Mouse (Mus musculus) ES-E14 (cell line): ENCODE results near the gene Sipa1l2. TPM values are rescaled to one million over a fixed set of nuclear protein-coding genes. Genes with fewer than 3 reads are reported as not detected.

ENCODE experiments used
- DNase-seq: peaks from one replicate; pipeline ENCODE4 v3.0.0-alpha.2; 2013; ENCODE audit warnings: low read depth, low spot score
- H3K27ac ChIP-seq: 2 replicates; pipeline ENCODE4 v1.5.1; 2012; ENCODE audit warnings: low read depth, mild to moderate bottlenecking, low read length, moderate library complexity, mixed read lengths; ENCODE audit not compliant: poor library complexity, insufficient read depth, severe bottlenecking
- H3K36me3 ChIP-seq: 2 replicates; pipeline ENCODE4 v1.6.1; 2012; ENCODE audit warnings: mild to moderate bottlenecking, low read length, moderate library complexity, mixed read lengths; ENCODE audit not compliant: control insufficient read depth, poor library complexity, insufficient read depth, severe bottlenecking
- H3K4me1 ChIP-seq, 2 experiments: fragments of 150-350 bp in 1 of 2; sonication (generic) in 1 of 2; 2 replicates each; pipeline ENCODE4 v1.6.1; 2012; ENCODE audit warnings: low read length in 2 of 2, mild to moderate bottlenecking in 1 of 2, mixed read lengths in 1 of 2; ENCODE audit not compliant: control insufficient read depth in 2 of 2, insufficient read depth in 2 of 2, poor library complexity in 1 of 2
- H3K4me3 ChIP-seq, 2 experiments: fragments of 150-350 bp in 1 of 2; sonication (generic) in 1 of 2; 2 replicates each; pipeline ENCODE4 v1.5.1; 2012; ENCODE audit warnings: low read length in 2 of 2, low read depth in 1 of 2, mild to moderate bottlenecking in 1 of 2, mixed read lengths in 1 of 2; ENCODE audit not compliant: insufficient read depth in 1 of 2, poor library complexity in 1 of 2, severe bottlenecking in 1 of 2
- H3K9ac ChIP-seq: 2 replicates; pipeline ENCODE4 v1.6.1; 2012; ENCODE audit warnings: low read depth, mild to moderate bottlenecking, low read length, mixed read lengths; ENCODE audit not compliant: poor library complexity, insufficient read depth, severe bottlenecking
- H3K9me3 ChIP-seq: fragments of 150-350 bp; sonication (generic); 2 replicates; pipeline ENCODE4 v1.6.1; 2012; ENCODE audit warnings: low read depth, mild to moderate bottlenecking, low read length; ENCODE audit not compliant: control insufficient read depth, insufficient read depth
- CHD2 ChIP-seq: IDR thresholded peaks from 2 replicates; pipeline ENCODE4 v1.6.1; 2014; ENCODE audit warnings: mild to moderate bottlenecking, low read depth, low read length, inconsistent platforms
- HCFC1 ChIP-seq: IDR thresholded peaks from 2 replicates; pipeline ENCODE4 v1.6.1; 2012; ENCODE audit warnings: low read length, inconsistent platforms, borderline replicate concordance; ENCODE audit not compliant: insufficient read depth
- MAFK ChIP-seq: IDR thresholded peaks from 2 replicates; pipeline ENCODE4 v1.6.1; 2014; ENCODE audit warnings: mild to moderate bottlenecking, low read depth, low read length, inconsistent platforms; ENCODE audit not compliant: insufficient read depth
- ZC3H11A ChIP-seq: IDR thresholded peaks from 2 replicates; pipeline ENCODE4 v1.6.1; 2012; ENCODE audit warnings: low read depth, mild to moderate bottlenecking, inconsistent platforms, low read length, borderline replicate concordance
- ZNF384 ChIP-seq: IDR thresholded peaks from 2 replicates; pipeline ENCODE4 v1.6.1; 2012; ENCODE audit warnings: low read depth, low read length, inconsistent platforms
- in situ Hi-C, 2 experiments: fragments of 600-800 bp; cut with MboI; formaldehyde crosslinking; loops; one replicate each; pipeline ENCODE4 v1.15.1; 2025; ENCODE audit warnings: low sequenced_read_pairs in 2 of 2, inconsistent platforms in 1 of 2; ENCODE audit not compliant: unreplicated experiment in 2 of 2
- total RNA-seq: library from RNA; depleted of rRNA; stranded (reverse); fragments of 300-350 nt; gene quantifications from 2 replicates; pipeline ENCODE4 v1.2.3, GENCODE M21; 2012

Sipa1l2 gene
- total RNA-seq, 1 experiment: 19.0 TPM

- no peak for TF ChIP-seq ZC3H11A
- TF ChIP-seq MAFK: no peak
- TF ChIP-seq HCFC1: no peak
- TF ChIP-seq ZNF384: no peak
- no peak for TF ChIP-seq CHD2
- Histone ChIP-seq H3K9me3 (no peaks in the 10 kb centered on the region), H3K9ac (no peak overlapping the region), H3K4me3 (no peak overlapping the region), H3K27ac (no peak overlapping the region), H3K36me3 (peaks cover 5% of the 10 kb centered on the region; the same call in 1 of the 2 replicates), H3K4me1 (no peaks in the 10 kb centered on the region)
- DNase-seq: no peak
- in situ Hi-C loops: no loop called here
Observed at GRCm38 (mm10) chr8:125423861-125424260, 145.7 kb downstream of the Sipa1l2 start.

- in situ Hi-C loops: no loop called here
Observed at GRCm38 (mm10) chr8:125419202-125419830, 150.3 kb downstream of the Sipa1l2 start.

GRCm38 (mm10) chr8:125416146-125416545 lies 153.5 kb downstream of the Sipa1l2 start:
- no peak for DNase-seq
- Histone ChIP-seq H3K9me3 (no peaks in the 10 kb centered on the region), H3K4me3 (no peak overlapping the region), H3K9ac (no peak overlapping the region), H3K4me1 (peaks cover 2 to 3% of the 10 kb centered on the region in 2 experiments; a peak in 2 of 4 replicates), H3K27ac (no peak overlapping the region), H3K36me3 (peaks cover 4% of the 10 kb centered on the region; the same call in 1 of the 2 replicates)
- in situ Hi-C loops: no loop called here
- TF ChIP-seq CHD2: no peak

More at GRCm38 (mm10) chr8:125419202-125419830, 150.3 kb downstream of the Sipa1l2 start:
- Histone ChIP-seq H3K36me3 (peaks cover 8% of the 10 kb centered on the region; the same call in 1 of the 2 replicates), H3K4me3 (no peak overlapping the region), H3K27ac (no peak overlapping the region), H3K4me1 (peaks cover 2 to 3% of the 10 kb centered on the region in 2 experiments; a peak in 1 of 4 replicates), H3K9ac (no peak overlapping the region), H3K9me3 (no peaks in the 10 kb centered on the region)
- DNase-seq: no peak
- TF ChIP-seq ZNF384 (no peak), MAFK (no peak), CHD2 (no peak), HCFC1 (no peak), ZC3H11A (no peak)

GRCm38 (mm10) chr8:125414651-125415050 lies 155.0 kb downstream of the Sipa1l2 start:
- Histone ChIP-seq H3K4me1 (peaks cover 3 to 4% of the 10 kb centered on the region in 2 experiments; a peak in 2 of 4 replicates), H3K36me3 (peaks cover 4% of the 10 kb centered on the region; the same call in 1 of the 2 replicates), H3K9ac (no peak overlapping the region), H3K4me3 (no peak overlapping the region), H3K9me3 (no peaks in the 10 kb centered on the region), H3K27ac (no peak overlapping the region)
- TF ChIP-seq ZC3H11A: no peak
- no peak for TF ChIP-seq MAFK
- TF ChIP-seq ZNF384: no peak
- TF ChIP-seq HCFC1: no peak
- TF ChIP-seq CHD2: no peak
- in situ Hi-C loops: no loop called here
- DNase-seq: no peak
